Mouse (Mus musculus) megakaryocyte, embryonic 14.5 days (primary cell): ENCODE data around the gene Gzmn.
"Not testable (repeated sequence)": the region's sequence is repeated elsewhere in the genome, so short reads cannot be mapped to it uniquely, and the experiment has no call there.

ENCODE experiments used
- FLI1 ChIP-seq: IDR thresholded peaks from 2 replicates; pipeline ENCODE4 v1.6.1; 2012; ENCODE audit warnings: low read length, inconsistent platforms, mixed read lengths
- GATA1 ChIP-seq: IDR thresholded peaks from 3 replicates; pipeline ENCODE4 v1.6.1; 2012; ENCODE audit warnings: mixed read lengths, low read length, inconsistent platforms, borderline replicate concordance

GRCm38 (mm10) chr14:56205021-56205420 is 30.6 kb upstream of the Gzmn start:
- TF ChIP-seq GATA1, FLI1: not testable (repeated sequence)
